Mouse (Mus musculus) thymus, postnatal 36 days (tissue): ENCODE results near the gene Ppp6r1.
"Not testable (repeated sequence)": the region's sequence is repeated elsewhere in the genome, so short reads cannot be mapped to it uniquely, and the experiment has no call there.

Experiments used
- DNase-seq, 2 experiments: peaks; one replicate each; pipeline ENCODE4 v3.0.0; 2022; ENCODE audit warnings: mixed read lengths in 2 of 2

The Ppp6r1 gene

GRCm38 (mm10) chr7:4612956-4613355, 45.9 kb downstream of the Ppp6r1 start:
- DNase-seq = no peak

GRCm38 (mm10) chr7:4612386-4612785, 46.4 kb downstream of the Ppp6r1 start:
- DNase-seq = no peak

- DNase-seq = no peak
These were observed 46.9 kb downstream of the Ppp6r1 start for GRCm38 (mm10) chr7:4611921-4612341.

DNA sequence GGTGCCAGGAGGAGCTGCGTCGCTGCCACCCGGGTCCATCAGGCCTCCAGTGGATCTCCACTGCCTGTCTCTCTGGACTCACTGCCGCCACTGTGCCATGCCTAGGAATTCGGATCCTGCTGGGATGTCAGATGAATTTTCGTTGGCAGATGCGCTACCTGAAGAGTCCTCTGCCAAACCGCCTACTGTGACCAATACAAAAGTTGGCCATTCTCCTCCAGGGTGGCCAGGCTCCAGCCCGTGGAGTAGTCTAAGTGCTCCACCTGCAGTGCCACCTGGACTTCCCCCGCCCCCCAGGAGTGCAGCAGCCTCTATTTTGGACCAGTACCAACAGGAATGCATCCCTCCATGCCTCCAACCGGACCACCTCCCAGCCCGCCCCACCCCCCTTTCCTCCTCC, 47.3 kb downstream of the Ppp6r1 start:
- DNase-seq = no peak

DNA sequence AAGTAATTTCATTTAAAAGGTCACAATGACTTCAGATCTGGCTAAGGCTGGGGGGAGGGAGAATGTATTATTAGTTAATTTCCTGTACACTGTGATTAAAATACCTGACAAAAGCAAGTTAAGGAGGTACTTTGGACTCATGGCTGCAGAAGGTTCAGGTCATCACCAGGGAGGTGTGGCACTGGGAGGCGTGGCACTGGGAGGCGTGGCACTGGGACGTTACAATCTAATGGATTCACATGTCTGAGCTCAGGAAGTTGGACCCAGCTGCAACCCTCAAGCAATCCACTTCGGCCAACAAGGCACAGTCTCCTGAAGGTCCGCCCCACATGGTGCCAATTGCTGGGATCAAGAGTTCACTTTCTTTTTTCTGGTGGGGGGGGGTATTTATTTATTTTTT, 50.8 kb downstream of the Ppp6r1 start:
- no peak for DNase-seq

GRCm38 (mm10) chr7:4603873-4604272, 54.9 kb downstream of the Ppp6r1 start, which contains the start of gene Ptprh:
TSS of gene Ptprh (minus strand) at chr7:4604041.
- no peak for DNase-seq

DNA sequence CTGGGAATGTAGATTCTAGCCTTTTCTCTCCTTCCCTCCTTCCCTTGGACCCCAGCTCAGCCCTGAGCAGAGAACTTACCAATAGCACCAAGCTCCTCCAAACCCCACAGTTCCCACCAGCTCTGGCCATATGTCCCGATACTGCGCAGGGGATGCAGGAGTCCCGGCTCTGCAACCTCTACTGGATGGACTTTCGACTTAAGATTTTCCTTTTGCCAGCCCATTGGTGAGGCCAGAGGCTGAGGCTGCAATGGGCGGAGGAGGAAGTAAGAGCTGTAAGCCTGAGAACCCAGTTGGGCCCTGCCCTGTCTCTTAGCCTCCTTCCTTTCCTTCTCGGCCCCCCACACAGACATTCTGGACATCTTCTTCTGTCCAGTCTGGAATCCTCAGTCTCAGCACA, 55.9 kb downstream of the Ppp6r1 start:
- no peak for DNase-seq

- DNase-seq = not testable (repeated sequence)
These were observed 61.8 kb downstream of the Ppp6r1 start for GRCm38 (mm10) chr7:4597046-4597445.
